In the genomic region with DNA sequence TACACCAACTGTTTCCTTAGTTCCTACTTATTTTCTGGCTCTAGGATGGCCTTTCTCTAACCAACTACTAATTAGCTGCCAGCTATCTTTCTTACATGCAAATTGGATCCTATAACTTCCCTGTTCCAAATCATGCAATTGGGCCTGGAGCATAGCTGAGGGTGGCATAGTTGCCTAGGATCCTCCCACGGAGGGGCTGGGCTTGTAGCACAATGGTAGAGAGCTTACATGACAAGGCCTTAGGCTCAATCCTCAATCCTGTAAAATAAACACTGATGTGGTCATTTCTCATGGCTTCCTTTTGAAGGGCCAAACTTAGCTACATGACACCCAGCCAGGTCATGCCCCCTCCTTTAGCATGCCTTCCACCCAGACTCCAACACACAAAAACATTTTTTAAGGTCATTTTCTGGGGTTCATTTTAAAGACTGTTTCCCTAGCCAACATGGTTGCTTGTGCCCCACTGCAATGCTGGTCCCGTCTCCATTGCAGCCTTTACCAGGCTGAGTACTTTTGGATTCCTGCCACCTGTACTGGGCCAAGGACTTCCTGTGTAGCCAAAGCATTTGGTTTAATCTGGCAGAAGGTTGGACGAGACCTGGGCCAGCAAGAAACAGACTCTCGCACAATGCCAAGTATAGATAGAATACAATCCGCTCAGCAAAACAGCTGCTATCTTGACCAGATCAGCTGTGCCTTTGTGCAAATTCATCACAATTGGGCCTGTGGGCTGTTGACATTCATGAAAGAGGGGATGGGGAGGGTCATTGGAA, we compare ENCODE assay signal across 16 mouse cellular contexts. TPM values are rescaled to one million over a fixed set of nuclear protein-coding genes. Genes with fewer than 3 reads are reported as not detected.
A peak's percentile ranks its signal among the peaks of the same experiment; 100 is the strongest.
DNase-seq lines count a peak whose midpoint lies in the region; ATAC-seq and TF ChIP-seq lines count a peak whose summit lies in the region.
"Had no signal": no experiment of that assay in that cellular context is flagged by ENCODE, and none has a peak within 500 bp of the region (broad histone marks: within the 10 kb centered on the region; RNA-seq: fewer than 3 reads in every experiment).

No protein-coding gene starts in this region.

- no peaks in the 10 kb centered on the region for H3K9me3 ChIP-seq in hindbrain, postnatal 0 days (ENCODE audit: low read length)
- H3K9me3 ChIP-seq in hindbrain, embryonic 11.5 days (ENCODE audit: control insufficient read depth, low read length), result no peaks in the 10 kb centered on the region
- no peaks in the 10 kb centered on the region for H3K9me3 ChIP-seq in forebrain, embryonic 16.5 days (ENCODE audit: control insufficient read depth, low read length)
- H3K9me3 ChIP-seq: embryonic facial prominence, embryonic 15.5 days; heart, embryonic 15.5 days had no signal

- TF ChIP-seq CTCF in hindbrain, postnatal 0 days (IDR thresholded peaks at IDR 0.05; ENCODE audit: low read depth), result no peak

- DNase-seq in hindbrain, postnatal 0 days (ENCODE audit: low spot score), result peak; percentile 82
- no peak for DNase-seq in hindbrain, embryonic 11.5 days (ENCODE audit: low spot score)
- peak; percentile 94 for DNase-seq in brain, adult 2 months (ENCODE audit: low read depth, low spot score)
- DNase-seq in cerebellum, adult 18-20 months, result peak; percentile 74 to 84
- DNase-seq in spleen, adult 18-20 months, result no peak

- H3K4me1 ChIP-seq in hindbrain, postnatal 0 days (ENCODE audit: insufficient read depth, low read length), result peaks cover 6% of the 10 kb centered on the region
- no peaks in the 10 kb centered on the region for H3K4me1 ChIP-seq in hindbrain, embryonic 11.5 days (replicated peaks; ENCODE audit: control insufficient read depth, insufficient read depth, low read length)
- H3K4me1 ChIP-seq in forebrain, embryonic 16.5 days (replicated peaks; ENCODE audit: control insufficient read depth, insufficient read depth, low read length), result peaks cover 9% of the 10 kb centered on the region
- H3K4me1 ChIP-seq: embryonic facial prominence, embryonic 15.5 days had no signal

- H3K4me3 ChIP-seq in hindbrain, postnatal 0 days (ENCODE audit: low read length), result no peak overlapping the region
- H3K4me3 ChIP-seq in hindbrain, embryonic 11.5 days (ENCODE audit: low read depth, low read length), result no peak overlapping the region
- no peak overlapping the region for H3K4me3 ChIP-seq in forebrain, embryonic 16.5 days (replicated peaks; ENCODE audit: low read length)
- H3K4me3 ChIP-seq: embryonic facial prominence, embryonic 15.5 days; heart, embryonic 15.5 days; left cerebral cortex, adult 2 months had no signal

- peak; percentile 47; the same call in 1 of the 2 replicates for ATAC-seq in hindbrain, postnatal 0 days
- no peak for ATAC-seq in hindbrain, embryonic 11.5 days (ENCODE audit: low FRiP score)
- peak; percentile 50; the same call in 1 of the 2 replicates for ATAC-seq in forebrain, embryonic 16.5 days
- no peak for ATAC-seq in monocyte, adult 5-6 weeks (replicated peaks; ENCODE audit: insufficient number of reproducible peaks, low FRiP score, low TSS enrichment, poor library complexity, severe bottlenecking)
- ATAC-seq: inflammation-experienced regulatory T-cells, adult 6 months had no signal

- H3K27me3 ChIP-seq in hindbrain, postnatal 0 days (ENCODE audit: insufficient read depth, low read length), result no peaks in the 10 kb centered on the region
- no peaks in the 10 kb centered on the region for H3K27me3 ChIP-seq in hindbrain, embryonic 11.5 days (ENCODE audit: control insufficient read depth, insufficient read depth, low read length)
- H3K27me3 ChIP-seq in forebrain, embryonic 16.5 days (replicated peaks; ENCODE audit: control insufficient read depth, insufficient read depth, low read length), result no peaks in the 10 kb centered on the region
- H3K27me3 ChIP-seq: embryonic facial prominence, embryonic 15.5 days; heart, embryonic 15.5 days had no signal

- 56% methylated on average over 5 of the region's 5 CpGs for WGBS in hindbrain, postnatal 0 days
- WGBS in hindbrain, embryonic 11.5 days, result 78% methylated on average over 5 of the region's 5 CpGs
- WGBS in forebrain, embryonic 16.5 days, result 55% methylated on average over 5 of the region's 5 CpGs

- 0 out of 2 replicates have a peak overlapping the region, but pooled peaks have one; percentile 38 for H3K27ac ChIP-seq in hindbrain, postnatal 0 days
- H3K27ac ChIP-seq in hindbrain, embryonic 11.5 days (ENCODE audit: low read depth, low read length), result no peak overlapping the region
- peak overlapping the region; percentile 54 for H3K27ac ChIP-seq in forebrain, embryonic 16.5 days (ENCODE audit: low read length)
- H3K27ac ChIP-seq: embryonic facial prominence, embryonic 15.5 days; heart, embryonic 15.5 days; left cerebral cortex, adult 2 months had no signal

- H3K9ac ChIP-seq in hindbrain, postnatal 0 days (replicated peaks; ENCODE audit: low read length), result no peak overlapping the region
- no peak overlapping the region for H3K9ac ChIP-seq in hindbrain, embryonic 11.5 days (ENCODE audit: low read depth, low read length)
- no peak overlapping the region for H3K9ac ChIP-seq in forebrain, embryonic 16.5 days (replicated peaks; ENCODE audit: low read depth, low read length)
- H3K9ac ChIP-seq: embryonic facial prominence, embryonic 15.5 days; heart, embryonic 15.5 days had no signal

- no peak overlapping the region for H3K4me2 ChIP-seq in hindbrain, postnatal 0 days (ENCODE audit: low read depth, low read length)
- no peak overlapping the region for H3K4me2 ChIP-seq in hindbrain, embryonic 11.5 days (replicated peaks; ENCODE audit: low read depth, low read length)
- no peak overlapping the region for H3K4me2 ChIP-seq in forebrain, embryonic 16.5 days (ENCODE audit: low read length)
- H3K4me2 ChIP-seq: embryonic facial prominence, embryonic 15.5 days; heart, embryonic 15.5 days; liver, embryonic 11.5 days had no signal

- no peaks in the 10 kb centered on the region for H3K36me3 ChIP-seq in hindbrain, postnatal 0 days (ENCODE audit: insufficient read depth, low read length)
- H3K36me3 ChIP-seq in hindbrain, embryonic 11.5 days (ENCODE audit: control insufficient read depth, insufficient read depth, low read length), result no peaks in the 10 kb centered on the region
- no peaks in the 10 kb centered on the region for H3K36me3 ChIP-seq in forebrain, embryonic 16.5 days (ENCODE audit: control insufficient read depth, insufficient read depth)
- H3K36me3 ChIP-seq: embryonic facial prominence, embryonic 15.5 days; heart, embryonic 15.5 days had no signal

RNA-seq across cellular contexts. Expression of gene Gnb2, which starts 8.6 kb away (rescaled TPM):
- total RNA-seq in hindbrain, postnatal 0 days (2014; rRNA removed), result 1,135 and 1,251 TPM in 2 replicates
- polyA plus RNA-seq in hindbrain, postnatal 0 days (2015; fragmentation: Nextera tagmentation; extraction: Ambion mirVana), result 570 and 592 TPM in 2 replicates
- polyA plus RNA-seq in hindbrain, embryonic 11.5 days (2014; fragmentation: Nextera tagmentation; extraction: Ambion mirVana), result 475 and 483 TPM in 2 replicates
- polyA plus RNA-seq in forebrain, embryonic 16.5 days (2015; fragmentation: Nextera tagmentation; extraction: Ambion mirVana), result 498 and 517 TPM in 2 replicates
- total RNA-seq in monocyte, adult 5-6 weeks (2017), result 361 to 408 TPM (median 386 TPM) in 3 replicates

RNA-seq across cellular contexts. Expression of gene Epo, which starts 8.9 kb away (rescaled TPM):
- not detected in 2 replicates for total RNA-seq in hindbrain, postnatal 0 days (2014; rRNA removed)
- not detected in 2 replicates for polyA plus RNA-seq in hindbrain, postnatal 0 days (2015; fragmentation: Nextera tagmentation; extraction: Ambion mirVana)
- polyA plus RNA-seq in hindbrain, embryonic 11.5 days (2014; fragmentation: Nextera tagmentation; extraction: Ambion mirVana), result 0.38 and 1.1 TPM in 2 replicates
- not detected in 2 replicates for polyA plus RNA-seq in forebrain, embryonic 16.5 days (2015; fragmentation: Nextera tagmentation; extraction: Ambion mirVana)
- total RNA-seq in monocyte, adult 5-6 weeks (2017), result not detected in 3 replicates
- total RNA-seq: gastrocnemius, adult 8-10 months; left cerebral cortex, adult 2 months had no signal
- polyA plus RNA-seq: embryonic facial prominence, embryonic 15.5 days; heart, embryonic 15.5 days; inflammation-experienced regulatory T-cells, adult 6 months; large intestine, adult 2 months; small intestine, adult 2 months; testis, adult 2 months had no signal

RNA-seq across cellular contexts. Expression of gene Actl6b, which starts 11.4 kb away (rescaled TPM):
- 192 and 253 TPM in 2 replicates for total RNA-seq in hindbrain, postnatal 0 days (2014; rRNA removed)
- polyA plus RNA-seq in hindbrain, postnatal 0 days (2015; fragmentation: Nextera tagmentation; extraction: Ambion mirVana), result 204 and 207 TPM in 2 replicates
- polyA plus RNA-seq in hindbrain, embryonic 11.5 days (2014; fragmentation: Nextera tagmentation; extraction: Ambion mirVana), result 45.4 and 47.6 TPM in 2 replicates
- 254 and 298 TPM in 2 replicates for polyA plus RNA-seq in forebrain, embryonic 16.5 days (2015; fragmentation: Nextera tagmentation; extraction: Ambion mirVana)
- total RNA-seq in monocyte, adult 5-6 weeks (2017), result not detected in 3 replicates
- total RNA-seq: gastrocnemius, adult 8-10 months had no signal
- polyA plus RNA-seq: inflammation-experienced regulatory T-cells, adult 6 months had no signal

RNA-seq across cellular contexts. Expression of gene Gigyf1, which starts 23.6 kb away (rescaled TPM):
- 20.3 and 21.4 TPM in 2 replicates for total RNA-seq in hindbrain, postnatal 0 days (2014; rRNA removed)
- 15.1 and 16.2 TPM in 2 replicates for polyA plus RNA-seq in hindbrain, postnatal 0 days (2015; fragmentation: Nextera tagmentation; extraction: Ambion mirVana)
- 10.6 and 15.4 TPM in 2 replicates for polyA plus RNA-seq in hindbrain, embryonic 11.5 days (2014; fragmentation: Nextera tagmentation; extraction: Ambion mirVana)
- 16.5 and 20.2 TPM in 2 replicates for polyA plus RNA-seq in forebrain, embryonic 16.5 days (2015; fragmentation: Nextera tagmentation; extraction: Ambion mirVana)
- 11.9 to 24.2 TPM (median 12.0 TPM) in 3 replicates for total RNA-seq in monocyte, adult 5-6 weeks (2017)

RNA-seq across cellular contexts. Expression of gene Tfr2, which starts 27.7 kb away (rescaled TPM):
- total RNA-seq in hindbrain, postnatal 0 days (2014; rRNA removed), result 11.1 and 24.2 TPM in 2 replicates
- polyA plus RNA-seq in hindbrain, postnatal 0 days (2015; fragmentation: Nextera tagmentation; extraction: Ambion mirVana), result 13.5 and 13.7 TPM in 2 replicates
- polyA plus RNA-seq in hindbrain, embryonic 11.5 days (2014; fragmentation: Nextera tagmentation; extraction: Ambion mirVana), result 2.5 and 2.7 TPM in 2 replicates
- 2.3 and 3.1 TPM in 2 replicates for polyA plus RNA-seq in forebrain, embryonic 16.5 days (2015; fragmentation: Nextera tagmentation; extraction: Ambion mirVana)
- 0.29 to 0.53 TPM (median 0.38 TPM) in 3 replicates for total RNA-seq in monocyte, adult 5-6 weeks (2017)
- total RNA-seq: gastrocnemius, adult 8-10 months had no signal

Comparison
In these comparisons a context has a peak if more than half of its experiments do, and no peak if none do; other contexts are left out.
1. ATAC-seq: peak in hindbrain, postnatal 0 days (single experiment) and forebrain, embryonic 16.5 days (single experiment); none in hindbrain, embryonic 11.5 days (single experiment) and monocyte, adult 5-6 weeks (single experiment).
2. DNase-seq: peak in hindbrain, postnatal 0 days (single experiment), brain, adult 2 months (single experiment) and cerebellum, adult 18-20 months (2 of 2); none in hindbrain, embryonic 11.5 days (single experiment) and spleen, adult 18-20 months (0 of 2).